Mouse (Mus musculus): ENCODE data around the gene Wfs1.

Wfs1 gene

DNA sequence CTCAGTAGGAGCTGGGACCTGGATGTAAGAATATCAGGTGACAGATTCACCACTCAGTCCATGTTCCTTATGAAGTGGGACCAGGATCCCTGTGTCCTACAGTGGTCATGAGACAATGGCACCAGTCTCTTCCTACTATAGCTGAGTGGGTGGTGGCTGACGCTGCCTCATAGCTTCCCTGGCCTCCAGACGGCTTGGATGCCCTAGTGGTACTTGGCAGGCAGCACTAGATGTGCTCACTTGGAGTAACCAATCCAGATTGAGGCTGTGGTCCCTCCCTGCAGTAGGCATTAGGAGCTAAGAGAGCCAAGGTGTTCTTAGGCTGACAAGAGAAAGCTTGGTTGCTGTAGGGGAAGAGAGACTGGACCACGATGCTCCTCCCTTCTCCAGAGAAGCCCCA lies 59.6 kb downstream of the Wfs1 start:
- DNase-seq (ENCODE audit: low spot score): no peak

DNA sequence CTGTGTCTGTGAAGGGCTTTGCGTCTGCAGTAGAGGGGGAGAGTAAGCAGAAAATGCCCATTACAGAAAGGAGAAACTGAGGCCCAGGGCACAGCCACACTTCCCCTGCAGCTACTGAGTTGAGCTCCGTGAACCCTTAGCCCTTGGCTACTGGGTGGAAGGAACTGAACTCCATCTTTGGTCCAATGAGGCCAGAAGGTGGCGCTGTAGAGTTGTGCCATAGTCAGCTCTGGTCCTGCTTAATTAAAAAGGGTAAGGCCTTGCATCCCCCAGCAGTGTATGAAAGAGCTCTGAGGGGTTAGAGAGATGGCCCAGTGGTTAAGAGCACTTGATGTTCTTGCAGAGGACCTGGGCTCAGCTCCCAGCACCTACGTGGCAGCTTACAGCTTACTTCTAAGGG lies 60.3 kb downstream of the Wfs1 start:
- DNase-seq (ENCODE audit: low spot score): no peak

DNA sequence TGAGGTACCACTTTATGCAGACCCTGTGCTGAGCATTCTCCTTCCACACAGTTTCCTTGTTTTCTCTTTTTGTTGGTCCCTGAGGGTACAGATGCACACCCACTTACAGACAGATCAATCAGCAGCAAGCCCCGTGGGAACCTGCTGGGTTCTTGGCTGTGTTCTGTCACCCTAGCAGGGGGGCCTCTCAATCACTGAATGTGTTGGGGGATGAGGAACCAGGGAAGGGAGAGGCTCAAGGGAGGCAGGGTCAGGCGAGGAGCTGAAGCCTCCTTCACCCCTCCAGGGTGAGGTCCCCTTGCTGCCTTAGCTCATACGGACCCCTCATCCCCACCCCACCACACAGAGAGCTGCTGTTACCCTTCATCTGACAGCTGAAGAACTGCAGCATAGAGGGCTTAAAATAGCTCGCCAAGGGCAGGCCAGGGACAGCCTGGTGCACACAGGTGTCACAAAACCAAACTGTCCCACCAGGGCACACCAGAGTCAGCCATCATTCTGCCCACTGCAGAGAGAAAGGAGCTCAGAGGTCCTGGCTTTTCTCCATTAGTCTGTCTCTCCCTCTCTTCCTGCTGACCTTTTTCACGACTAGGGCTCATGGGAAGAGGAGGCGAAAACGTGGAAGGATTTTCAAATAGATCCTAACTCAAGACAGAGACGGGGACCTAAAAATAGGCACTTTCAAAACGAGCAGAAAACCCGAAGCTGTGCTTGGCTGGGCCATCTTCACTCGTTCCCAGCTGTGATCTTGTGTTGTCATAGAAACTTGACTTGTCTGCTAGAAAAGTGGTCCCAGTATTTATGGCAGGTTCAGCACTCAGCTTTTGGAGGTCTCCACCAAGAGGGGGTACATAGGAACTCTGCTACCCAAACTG lies 64.9 kb downstream of the Wfs1 start:
- no peak for DNase-seq (ENCODE audit: low spot score)

DNA sequence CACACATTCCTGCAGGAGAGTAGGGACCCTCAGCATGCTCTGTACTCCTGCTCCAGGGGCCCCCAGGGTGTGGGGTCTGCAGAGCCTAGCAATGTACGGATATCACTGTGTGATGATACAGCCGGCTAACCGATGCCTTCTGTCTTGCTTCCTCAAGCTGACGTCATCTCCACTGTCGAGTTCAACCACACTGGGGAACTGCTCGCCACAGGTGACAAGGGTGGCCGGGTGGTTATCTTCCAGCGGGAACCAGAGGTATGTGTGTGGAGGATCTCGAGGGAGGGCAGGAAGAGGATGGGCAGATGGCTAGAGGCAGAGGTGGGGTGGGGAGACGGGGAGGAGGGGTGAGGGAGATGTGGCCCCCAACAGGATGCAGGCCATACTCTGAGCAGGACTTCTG lies 66.2 kb downstream of the Wfs1 start:
- DNase-seq (ENCODE audit: low spot score): no peak

DNA sequence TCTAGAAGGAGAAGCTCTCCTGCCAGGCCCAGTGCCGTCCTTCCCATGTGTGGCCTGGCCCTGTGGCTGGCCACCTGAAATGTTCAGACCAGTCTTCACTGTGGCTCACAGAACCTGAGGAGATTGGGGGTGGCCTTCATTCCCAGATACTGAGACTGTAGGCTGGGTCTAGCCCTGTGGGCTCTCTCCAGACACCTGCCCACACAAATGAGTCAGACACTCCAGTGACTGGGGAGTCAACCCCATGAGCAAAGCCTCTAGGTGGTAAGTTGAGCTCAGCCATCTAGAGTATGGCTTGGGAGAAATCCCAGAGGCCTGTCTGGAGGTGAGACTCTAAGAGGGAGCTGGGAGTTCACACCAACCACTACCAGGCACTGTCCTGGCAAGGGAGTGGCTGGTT lies 67.1 kb downstream of the Wfs1 start:
- DNase-seq (ENCODE audit: low spot score): no peak

DNA sequence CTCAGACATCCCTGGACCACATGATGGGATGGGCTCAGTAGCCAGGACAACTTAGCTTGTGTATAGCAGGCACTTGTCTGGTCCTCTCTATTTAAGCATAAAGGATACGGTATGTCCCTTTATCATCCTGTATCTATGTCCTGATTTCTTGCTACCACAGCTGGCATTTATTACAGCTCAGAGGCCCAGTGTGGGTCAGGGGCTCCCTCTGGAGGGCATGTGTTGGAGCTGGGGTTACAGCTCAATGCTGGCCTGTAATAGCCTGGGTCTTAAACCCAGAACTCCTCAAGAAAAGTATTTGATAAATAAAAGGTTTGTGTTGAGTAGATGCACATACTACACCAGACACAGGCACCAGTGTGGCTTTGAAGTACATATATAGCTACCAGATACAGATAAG lies 68.9 kb downstream of the Wfs1 start:
- DNase-seq (ENCODE audit: low spot score): no peak

DNA sequence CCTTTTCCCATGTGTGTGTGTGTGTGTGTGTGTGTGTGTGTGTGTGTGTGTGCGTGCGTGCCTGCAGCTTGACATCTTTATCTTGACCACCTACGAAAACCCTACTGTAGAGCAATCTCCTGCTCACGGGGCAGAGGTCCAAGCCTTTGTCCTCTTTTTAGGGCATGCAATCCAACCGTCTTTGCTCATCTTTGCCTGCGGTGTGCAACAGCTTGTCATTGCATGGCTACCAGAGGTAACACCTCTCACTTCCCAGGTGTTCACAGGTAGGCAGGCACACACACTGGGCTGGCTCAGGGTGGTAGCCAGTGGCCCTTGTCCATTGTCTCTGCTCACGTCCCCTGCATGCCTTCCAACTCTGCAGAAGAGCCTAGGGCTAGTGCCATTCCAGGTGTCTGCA lies 71.0 kb downstream of the Wfs1 start:
- no peak for DNase-seq (ENCODE audit: low spot score)

DNA sequence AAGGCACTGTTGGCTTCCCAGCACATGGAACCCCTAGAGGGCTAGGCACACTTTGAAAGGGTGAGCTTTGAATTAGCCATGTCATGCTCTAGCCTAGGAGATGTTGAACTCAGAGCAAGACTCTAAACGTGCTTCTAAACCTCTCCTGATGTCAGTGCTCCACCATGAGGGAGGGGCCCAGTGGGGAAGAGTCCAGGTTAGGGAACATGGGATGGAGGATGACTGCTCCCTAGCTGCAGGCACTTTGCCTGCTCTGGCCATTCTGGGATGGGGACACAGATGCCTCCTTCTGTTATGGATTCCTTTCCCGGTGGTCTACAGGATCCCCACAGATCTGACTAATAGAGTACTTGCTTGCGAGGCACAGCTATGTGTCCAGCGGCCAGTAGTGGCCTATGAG lies 71.8 kb downstream of the Wfs1 start:
- no peak for DNase-seq (ENCODE audit: low spot score)

DNA sequence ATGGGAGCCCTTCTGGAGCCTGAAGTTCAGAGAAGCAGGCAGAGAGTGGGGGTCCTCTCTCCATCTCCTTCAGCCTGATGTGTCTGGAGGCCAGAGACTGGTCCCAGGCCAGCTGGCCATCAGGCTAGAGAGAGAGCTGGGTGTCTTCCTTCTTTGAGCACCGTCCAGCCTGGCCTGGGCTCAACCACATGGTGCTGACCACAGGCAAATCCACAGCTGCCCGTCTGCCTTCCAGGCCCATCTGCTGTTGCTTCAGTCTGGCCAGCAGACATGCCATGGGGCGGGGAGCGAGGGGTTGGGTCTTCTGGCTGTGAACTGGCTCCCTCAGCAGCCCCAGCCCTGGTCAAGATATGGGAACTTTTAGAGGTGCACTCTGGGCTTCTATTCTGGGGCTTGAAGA lies 72.4 kb downstream of the Wfs1 start:
- no peak for DNase-seq (ENCODE audit: low spot score)
